Mouse (Mus musculus): ENCODE data around the gene Lrtm2. TPM values are rescaled to one million over a fixed set of nuclear protein-coding genes. Genes with fewer than 3 reads are reported as not detected.

Gene Lrtm2
- total RNA-seq, 1 experiment from 2014 or later, result not detected

Other genes starting within 250 kb of the Lrtm2 start
- gene Dcp1b, start 155.5 kb downstream of the Lrtm2 start, total RNA-seq (2021), result 16.1 and 18.0 TPM in 2 replicates
- 104 and 106 TPM in 2 replicates for gene Cacna1c, start 134.3 kb downstream of the Lrtm2 start, total RNA-seq (2021)
- gene Cacna2d4, start 94.2 kb downstream of the Lrtm2 start, total RNA-seq (2021), result not detected in 2 replicates
- 139 and 144 TPM in 2 replicates for gene Adipor2, start 86.9 kb upstream of the Lrtm2 start, total RNA-seq (2021)
- 39.5 and 40.8 TPM in 2 replicates for gene Fbxl14, start 148.9 kb upstream of the Lrtm2 start, total RNA-seq (2021)
- 1.7 and 2.7 TPM in 2 replicates for gene Wnt5b, start 213.6 kb upstream of the Lrtm2 start, total RNA-seq (2021)